In the genomic region with DNA sequence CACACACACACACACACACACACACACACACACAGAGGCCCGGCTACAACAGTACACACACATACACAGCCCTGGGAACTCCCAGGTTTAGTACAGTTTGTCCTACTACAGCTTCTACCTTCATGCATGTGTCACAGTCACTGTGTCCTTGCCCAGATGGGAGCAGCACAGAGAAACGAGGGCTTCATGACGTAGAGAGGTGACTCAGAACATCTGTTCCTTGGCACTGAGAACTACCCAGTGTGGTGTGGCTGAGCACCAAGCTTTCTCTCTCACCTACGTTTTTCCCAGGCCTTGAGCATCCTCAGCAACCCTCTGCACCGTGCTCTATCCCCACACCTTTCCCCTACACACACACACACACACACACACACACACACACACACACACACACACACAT, we compare ENCODE assay signal across 19 mouse cellular contexts.
DNase-seq lines count a peak whose midpoint lies in the region; ATAC-seq lines count a peak whose summit lies in the region.
"Had no signal": no experiment of that assay in that cellular context is flagged by ENCODE, and none has a peak within 500 bp of the region (broad histone marks: within the 10 kb centered on the region; RNA-seq: fewer than 3 reads in every experiment).

No protein-coding gene starts in this region.

- H3K4me3 ChIP-seq in neural tube, embryonic 15.5 days (replicated peaks): no peak overlapping the region
- H3K4me3 ChIP-seq: heart, embryonic 12.5 days; hindbrain, embryonic 12.5 days; limb, embryonic 15.5 days; neural tube, embryonic 12.5 days had no signal

- DNase-seq in adrenal gland, adult (ENCODE audit: inconsistent age in 2 of 2, low spot score in 1 of 2): peak; percentile 84 to 89
- no peak for DNase-seq in adrenal gland, postnatal 4 days (ENCODE audit: low spot score in 2 of 2)
- peak; percentile 85 for DNase-seq in right cerebral cortex, adult 18-20 months
- DNase-seq in right cerebral cortex, postnatal 10 days (ENCODE audit: low spot score in 2 of 2): no peak
- peak; percentile 53 to 76 for DNase-seq in frontal cortex, postnatal 36 days (ENCODE audit: low spot score in 2 of 2)
- peak; percentile 75 for DNase-seq in telencephalon, adult 2 months (ENCODE audit: low read depth, low spot score)
- DNase-seq: cerebellum, adult 2 months; forebrain, postnatal 0 days; gastrocnemius, postnatal 36 days; kidney, postnatal 25 days; lung, embryonic 14.5 days; thymus, postnatal 14 days had no signal

- 58% methylated on average over 5 of the region's 5 CpGs for WGBS in neural tube, embryonic 15.5 days

- H3K4me2 ChIP-seq in neural tube, embryonic 15.5 days: no peak overlapping the region
- H3K4me2 ChIP-seq: heart, embryonic 12.5 days; hindbrain, embryonic 12.5 days; limb, embryonic 15.5 days; lung, embryonic 14.5 days; neural tube, embryonic 12.5 days had no signal

- H3K9ac ChIP-seq in neural tube, embryonic 15.5 days (replicated peaks): no peak overlapping the region
- H3K9ac ChIP-seq: forebrain, postnatal 0 days; heart, embryonic 12.5 days; hindbrain, embryonic 12.5 days; limb, embryonic 15.5 days; lung, embryonic 14.5 days; neural tube, embryonic 12.5 days had no signal

- H3K27ac ChIP-seq in neural tube, embryonic 15.5 days (replicated peaks): no peak overlapping the region
- H3K27ac ChIP-seq: hindbrain, embryonic 12.5 days; limb, embryonic 15.5 days; neural tube, embryonic 12.5 days had no signal

- 0 out of 2 replicates have a peak, but pooled peaks cover 2% of the 10 kb centered on the region for H3K27me3 ChIP-seq in neural tube, embryonic 15.5 days (replicated peaks)

- no peak for ATAC-seq in erythroid progenitor cell, adult 5-6 weeks (replicated peaks; ENCODE audit: low FRiP score, poor library complexity, severe bottlenecking)
- ATAC-seq in neural tube, embryonic 15.5 days (ENCODE audit: low FRiP score): no peak
- ATAC-seq: forebrain, postnatal 0 days; intestine, postnatal 0 days had no signal

- no peaks in the 10 kb centered on the region for H3K9me3 ChIP-seq in neural tube, embryonic 15.5 days (replicated peaks)
- H3K9me3 ChIP-seq: heart, embryonic 12.5 days; hindbrain, embryonic 12.5 days; limb, embryonic 15.5 days; neural tube, embryonic 12.5 days had no signal

- H3K36me3 ChIP-seq in neural tube, embryonic 15.5 days: no peaks in the 10 kb centered on the region
- H3K36me3 ChIP-seq: heart, embryonic 12.5 days; hindbrain, embryonic 12.5 days; limb, embryonic 15.5 days; neural tube, embryonic 12.5 days had no signal

- peaks cover 10% of the 10 kb centered on the region for H3K4me1 ChIP-seq in neural tube, embryonic 15.5 days

Comparison
In these comparisons a context has a peak if more than half of its experiments do, and no peak if none do; other contexts are left out.
1. DNase-seq: peak in adrenal gland, adult (2 of 2), right cerebral cortex, adult 18-20 months (single experiment), frontal cortex, postnatal 36 days (2 of 2) and telencephalon, adult 2 months (single experiment); none in adrenal gland, postnatal 4 days (0 of 2) and right cerebral cortex, postnatal 10 days (0 of 2).